Mouse (Mus musculus) liver, adult 2 months (tissue): ENCODE measurements around the gene Cst3.

ENCODE experiments used
- CTCF ChIP-seq: fragments of 200-500 bp; IDR thresholded peaks from 2 replicates; pipeline ENCODE4 v1.5.1; 2011; ENCODE audit warnings: low read depth, low read length, control low read depth
- POLR2A ChIP-seq: fragments of 200-500 bp; IDR thresholded peaks from 2 replicates; pipeline ENCODE4 v1.6.1; 2011; ENCODE audit warnings: low read length, control low read depth; ENCODE audit not compliant: insufficient read depth; ENCODE audit errors: extremely low read depth

- TF ChIP-seq CTCF (no peak), POLR2A (no peak)
Measured at GRCm38 (mm10) chr2:148874617-148875334, 716 bp downstream of the Cst3 start.
